8 mouse cellular contexts compared by ENCODE assay signal in genomic region chr12:79089182-79089812, GRCm38 (mm10). TPM values are rescaled to one million over a fixed set of nuclear protein-coding genes. Genes with fewer than 3 reads are reported as not detected.
DNase-seq lines count a peak whose midpoint lies in the region; ATAC-seq and TF ChIP-seq lines count a peak whose summit lies in the region.

Gene Pigh (minus strand): TSS chr12:79089651.

- no peak for TF ChIP-seq CTCF in liver, adult 2 months (IDR thresholded peaks at IDR 0.05; ENCODE audit: low read depth, low read length)

- H3K79me2 ChIP-seq in liver, adult 2 months (ENCODE audit: control insufficient read depth, insufficient read depth, low read length), result no peaks in the 10 kb centered on the region
- no peaks in the 10 kb centered on the region for H3K79me2 ChIP-seq in myocyte (ENCODE audit: control insufficient read depth, insufficient read depth)

- peak within 1 kb of the TSS; percentile 60 for H3K4me2 ChIP-seq in kidney, embryonic 16.5 days (replicated peaks; ENCODE audit: low read depth, low read length)
- peak within 1 kb of the TSS; percentile 83 for H3K4me2 ChIP-seq in myocyte (ENCODE audit: low read depth)

- DNase-seq in B cell, adult 2 months, result peak; percentile 90
- DNase-seq in brain, adult 2 months (ENCODE audit: low read depth, low spot score), result peak; percentile 97
- peak; percentile 96 for DNase-seq in heart, embryonic 10.5 days (ENCODE audit: low spot score)
- DNase-seq in liver, adult 2 months (ENCODE audit: extremely low read depth, low read depth, low spot score), result peak; percentile 71
- DNase-seq in splenic B cell, adult 2 months (ENCODE audit: low read depth, low spot score), result peak; percentile 93

- no peaks in the 10 kb centered on the region for H3K27me3 ChIP-seq in heart, embryonic 10.5 days (ENCODE audit: insufficient read depth, poor library complexity, severe bottlenecking)
- H3K27me3 ChIP-seq in kidney, embryonic 16.5 days (ENCODE audit: insufficient read depth, low read length), result no peaks in the 10 kb centered on the region
- H3K27me3 ChIP-seq in liver, adult 2 months (ENCODE audit: control insufficient read depth, insufficient read depth, low read length), result no peaks in the 10 kb centered on the region
- H3K27me3 ChIP-seq in myocyte (ENCODE audit: control insufficient read depth, insufficient read depth, insufficient read length), result no peaks in the 10 kb centered on the region
- no peaks in the 10 kb centered on the region for H3K27me3 ChIP-seq in splenic B cell, adult 2 months (ENCODE audit: control insufficient read depth, insufficient read depth, low read length, poor library complexity, severe bottlenecking)

- peak within 1 kb of the TSS; percentile 94 for H3K4me3 ChIP-seq in heart, embryonic 10.5 days
- H3K4me3 ChIP-seq in kidney, embryonic 16.5 days (ENCODE audit: low read length), result peak within 1 kb of the TSS; percentile 91
- H3K4me3 ChIP-seq in liver, adult 2 months (ENCODE audit: insufficient read depth, low read depth, low read length), result peak within 1 kb of the TSS; percentile 98
- peak within 1 kb of the TSS; percentile 31 for H3K4me3 ChIP-seq in myocyte

- peaks cover 14% of the 10 kb centered on the region; the same call in 1 of the 2 replicates for H3K36me3 ChIP-seq in heart, embryonic 10.5 days
- H3K36me3 ChIP-seq in kidney, embryonic 16.5 days (ENCODE audit: insufficient read depth, low read length), result no peaks in the 10 kb centered on the region
- H3K36me3 ChIP-seq in liver, adult 2 months (ENCODE audit: control insufficient read depth, insufficient read depth, low read length), result peaks cover 1% of the 10 kb centered on the region; the same call in 1 of the 2 replicates
- no peaks in the 10 kb centered on the region for H3K36me3 ChIP-seq in myocyte (ENCODE audit: control insufficient read depth, insufficient read depth)
- peaks cover 2% of the 10 kb centered on the region; the same call in 1 of the 2 replicates for H3K36me3 ChIP-seq in splenic B cell, adult 2 months (ENCODE audit: control insufficient read depth, insufficient read depth, low read length, poor library complexity, severe bottlenecking)

- H3K9me3 ChIP-seq in heart, embryonic 10.5 days, result no peaks in the 10 kb centered on the region
- no peaks in the 10 kb centered on the region for H3K9me3 ChIP-seq in kidney, embryonic 16.5 days (ENCODE audit: low read length)

- H3K4me1 ChIP-seq in heart, embryonic 10.5 days, result no peaks in the 10 kb centered on the region; the same call in 1 of the 2 replicates
- no peaks in the 10 kb centered on the region for H3K4me1 ChIP-seq in kidney, embryonic 16.5 days (ENCODE audit: insufficient read depth, low read length)
- 0 out of 2 replicates have a peak, but pooled peaks cover 2% of the 10 kb centered on the region for H3K4me1 ChIP-seq in liver, adult 2 months (ENCODE audit: control insufficient read depth, insufficient read depth, low read length)

- peak; percentile 93 for ATAC-seq in erythroblast, adult 5-6 weeks (replicated peaks; ENCODE audit: low FRiP score, poor library complexity, severe bottlenecking)
- ATAC-seq in kidney, embryonic 16.5 days (ENCODE audit: low FRiP score, low TSS enrichment), result peak; percentile 99

- WGBS in heart, embryonic 10.5 days, result under 1% methylated on average over 53 of the region's 53 CpGs
- under 1% methylated on average over 53 of the region's 53 CpGs for WGBS in kidney, embryonic 16.5 days
- WGBS in liver, adult 2 months, result 1% methylated on average over 53 of the region's 53 CpGs

- peak within 1 kb of the TSS; percentile 92 for H3K9ac ChIP-seq in kidney, embryonic 16.5 days (replicated peaks; ENCODE audit: low read length)
- peak within 1 kb of the TSS; percentile 96 for H3K9ac ChIP-seq in liver, adult 2 months (ENCODE audit: low read depth, low read length)

- no peak for TF ChIP-seq POLR2A in liver, adult 2 months (IDR thresholded peaks at IDR 0.05; ENCODE audit: extremely low read depth, insufficient read depth, low read length)
- TF ChIP-seq POLR2A in myocyte (IDR thresholded peaks at IDR 0.05; ENCODE audit: insufficient read length, low read depth), result peak; percentile 63

- H3ac ChIP-seq in myocyte (ENCODE audit: control insufficient read depth, insufficient read length), result peak within 1 kb of the TSS; percentile 80

- peak within 1 kb of the TSS; percentile 94 for H3K27ac ChIP-seq in heart, embryonic 10.5 days
- peak within 1 kb of the TSS; percentile 26; the same call in 1 of the 2 replicates for H3K27ac ChIP-seq in kidney, embryonic 16.5 days (ENCODE audit: low read length)
- H3K27ac ChIP-seq in liver, adult 2 months (replicated peaks; ENCODE audit: insufficient read depth, low read depth, low read length), result no peak within 1 kb of the TSS

TF ChIP-seq in myocyte, 11 proteins besides CTCF, POLR2A, EP300 and RAD21:
- TF ChIP-seq POLR2AphosphoS2 (IDR thresholded peaks at IDR 0.05; ENCODE audit: insufficient read length, low read depth), result peak; percentile 47
- no peak for TF ChIP-seq MYOD1 (IDR thresholded peaks at IDR 0.05; ENCODE audit: control insufficient read depth in 1 of 3, insufficient read length in 2 of 3, low read depth in 2 of 3)

RNA-seq across cellular contexts. Expression of gene Pigh, which starts in this region (rescaled TPM):
- total RNA-seq in erythroblast, adult 5-6 weeks (2015; ENCODE audit: low replicate concordance), result 3.1 and 8.4 TPM in 2 replicates
- 1.5 and 2.2 TPM in 2 replicates for total RNA-seq in erythroblast, adult 5-6 weeks (2017; ENCODE audit: low replicate concordance)
- polyA plus RNA-seq in heart, embryonic 10.5 days (2016; fragmentation: Nextera tagmentation; extraction: Ambion mirVana), result 21.9 and 25.4 TPM in 2 replicates
- polyA plus RNA-seq in kidney, embryonic 16.5 days (2015; fragmentation: Nextera tagmentation; extraction: Ambion mirVana), result 35.6 and 36.6 TPM in 2 replicates
- 6.0 and 6.4 TPM in 2 replicates for total RNA-seq in liver, adult 2 months (2014; rRNA removed)
- polyA plus RNA-seq in liver, adult 2 months (2012; rRNA removed), result 4.4 and 4.6 TPM in 2 replicates
- 3.3 TPM for polyA plus RNA-seq in myocyte (2012; fragmentation: generic; extraction: Trizol)

Comparison
In these comparisons a context has a peak if more than half of its experiments do, and no peak if none do; other contexts are left out.
1. H3K4me3 ChIP-seq: peak in every context shown above with its lines; median percentile 98 in liver, adult 2 months; 94 in heart, embryonic 10.5 days; 91 in kidney, embryonic 16.5 days; 31 in myocyte.